24 mouse cellular contexts compared by ENCODE assay signal in genomic region chr14:62248796-62249195, GRCm38 (mm10). TPM values are rescaled to one million over a fixed set of nuclear protein-coding genes. Genes with fewer than 3 reads are reported as not detected.
DNase-seq lines count a peak whose midpoint lies in the region; TF ChIP-seq lines count a peak whose summit lies in the region.
"Had no signal": no experiment of that assay in that cellular context is flagged by ENCODE, and none has a peak within 500 bp of the region (broad histone marks: within the 10 kb centered on the region; RNA-seq: fewer than 3 reads in every experiment).

No protein-coding gene starts in this region.

- H3K27me3 ChIP-seq in small intestine, adult 2 months (ENCODE audit: control insufficient read depth, insufficient read depth, low read length) = no peaks in the 10 kb centered on the region
- H3K27me3 ChIP-seq: hindbrain, embryonic 15.5 days; intestine, embryonic 15.5 days; liver, embryonic 13.5 days; lung, embryonic 15.5 days; megakaryocyte, embryonic 14.5 days; midbrain, embryonic 15.5 days had no signal

- WGBS in small intestine, adult 2 months = 56% methylated on average over 10 of the region's 10 CpGs

- H3K27ac ChIP-seq in gastrocnemius, adult 2 months = no peak overlapping the region
- H3K27ac ChIP-seq in small intestine, adult 2 months (ENCODE audit: insufficient read depth, low read depth, low read length) = peak overlapping the region; percentile 4; the same call in 1 of the 2 replicates
- H3K27ac ChIP-seq: hindbrain, embryonic 15.5 days; intestine, embryonic 15.5 days; liver, embryonic 13.5 days; lung, embryonic 15.5 days; midbrain, embryonic 15.5 days had no signal

- H3K36me3 ChIP-seq in small intestine, adult 2 months (ENCODE audit: control insufficient read depth, insufficient read depth, low read length) = no peaks in the 10 kb centered on the region
- H3K36me3 ChIP-seq: hindbrain, embryonic 15.5 days; intestine, embryonic 15.5 days; liver, embryonic 13.5 days; lung, embryonic 15.5 days; midbrain, embryonic 15.5 days had no signal

- no peak for TF ChIP-seq POLR2A in small intestine, adult 2 months (IDR thresholded peaks at IDR 0.05; ENCODE audit: low read depth, low read length)

- H3K4me1 ChIP-seq in small intestine, adult 2 months (ENCODE audit: control insufficient read depth, insufficient read depth, insufficient read length, low read length) = peaks cover 14% of the 10 kb centered on the region
- H3K4me1 ChIP-seq: hindbrain, embryonic 15.5 days; intestine, embryonic 15.5 days; liver, embryonic 13.5 days; midbrain, embryonic 15.5 days had no signal

- intact Hi-C loops in gastrocnemius, postnatal 14 days (cut with DNase I; ENCODE audit: low total_unique reads) = no loop called here
- intact Hi-C loops in gastrocnemius, adult 2 months (cut with DNase I) = no loop called here

- no peak for TF ChIP-seq CTCF in gastrocnemius, adult 2 months (IDR thresholded peaks at IDR 0.05)
- no peak for TF ChIP-seq CTCF in small intestine, adult 2 months (IDR thresholded peaks at IDR 0.05; ENCODE audit: extremely low read depth, insufficient read length, insufficient replicate concordance, low read depth, low read length)

- no peak overlapping the region for H3K4me3 ChIP-seq in gastrocnemius, adult 2 months
- H3K4me3 ChIP-seq in small intestine, adult 2 months (ENCODE audit: low read depth, low read length) = no peak overlapping the region
- H3K4me3 ChIP-seq: hindbrain, embryonic 15.5 days; intestine, embryonic 15.5 days; liver, embryonic 13.5 days; lung, embryonic 15.5 days; megakaryocyte, embryonic 14.5 days; midbrain, embryonic 15.5 days; myocyte had no signal

- peak; percentile 9 for DNase-seq in gastrocnemius, postnatal 14 days
- no peak for DNase-seq in gastrocnemius, adult 2 months
- peak; percentile 22 for DNase-seq in kidney, postnatal 10 days
- no peak for DNase-seq in kidney, adult 8-10 months
- DNase-seq in adrenal gland, postnatal 25 days = peak; percentile 5
- DNase-seq in urinary bladder, postnatal 36 days (ENCODE audit: low spot score in 2 of 2) = no peak
- DNase-seq: cerebellum, adult 18-20 months; cerebellum, postnatal 36 days; heart, adult 18-20 months; heart, postnatal 4 days; liver, embryonic 13.5 days; right cerebral cortex, postnatal 14 days; thymus, adult 18-20 months; thymus, postnatal 4 days had no signal

RNA-seq across cellular contexts. Expression of gene Rnaseh2b, which starts 43.6 kb away (rescaled TPM):
- total RNA-seq in gastrocnemius, postnatal 14 days (2021) = 1 to 10 TPM; 4.3 to 5.6 TPM
- 1 to 10 TPM; 4.2 to 6.4 TPM for total RNA-seq in gastrocnemius, adult 2 months (2021)
- total RNA-seq in adrenal gland, postnatal 25 days (2021) = 25.8 and 27.0 TPM in 2 replicates
- 0.48 and 0.65 TPM in 2 replicates for polyA plus RNA-seq in small intestine, adult 2 months (2012; rRNA removed)

RNA-seq across cellular contexts. Expression of gene Dleu7, which starts 44.1 kb away (rescaled TPM):
- not detected for total RNA-seq in gastrocnemius, postnatal 14 days (2021)
- not detected for total RNA-seq in gastrocnemius, adult 2 months (2021)
- not detected in 2 replicates for total RNA-seq in adrenal gland, postnatal 25 days (2021)
- 0.39 and 0.41 TPM in 2 replicates for polyA plus RNA-seq in small intestine, adult 2 months (2012; rRNA removed)
- total RNA-seq: adrenal gland, postnatal 36 days; gastrocnemius, adult 8-10 months; heart, adult 18-20 months had no signal
- polyA plus RNA-seq: C2C12 had no signal

Comparison
In these comparisons a context has a peak if more than half of its experiments do, and no peak if none do; other contexts are left out.
1. DNase-seq: peak in gastrocnemius, postnatal 14 days (single experiment), kidney, postnatal 10 days (single experiment) and adrenal gland, postnatal 25 days (single experiment); none in gastrocnemius, adult 2 months (single experiment), kidney, adult 8-10 months (0 of 2) and urinary bladder, postnatal 36 days (0 of 2).